Mouse (Mus musculus) heart, embryonic 16.5 days (tissue): ENCODE data around the gene Rcvrn. TPM values are rescaled to one million over a fixed set of nuclear protein-coding genes. Genes with fewer than 3 reads are reported as not detected.

Source experiments
- ATAC-seq: fragments of 200-750 bp; cut with Nextera tagmentation; replicated peaks from 2 replicates; pipeline ENCODE4 v1.8.0; 2017; ENCODE audit warnings: moderate number of reproducible peaks; ENCODE audit not compliant: insufficient read depth, low FRiP score; ENCODE audit errors: extremely low read depth
- H3K27ac ChIP-seq: fragments of 300-500 bp; sonication (generic); 2 replicates; pipeline ENCODE4 v1.5.1; 2014; ENCODE audit warnings: mild to moderate bottlenecking, low read length, control low read depth, moderate library complexity
- H3K27me3 ChIP-seq: fragments of 300-500 bp; sonication (generic); 2 replicates; pipeline ENCODE4 v1.6.1; 2014; ENCODE audit warnings: low read length, mixed read lengths; ENCODE audit not compliant: control insufficient read depth, insufficient read depth
- H3K36me3 ChIP-seq: fragments of 300-500 bp; sonication (generic); 2 replicates; pipeline ENCODE4 v1.6.1; 2014; ENCODE audit not compliant: control insufficient read depth, insufficient read depth
- H3K4me1 ChIP-seq: fragments of 300-500 bp; sonication (generic); 2 replicates; pipeline ENCODE4 v1.6.1; 2014; ENCODE audit warnings: low read length, mixed read lengths; ENCODE audit not compliant: control insufficient read depth, insufficient read depth
- H3K4me2 ChIP-seq: fragments of 300-500 bp; sonication (generic); 2 replicates; pipeline ENCODE4 v1.6.1; 2014; ENCODE audit warnings: low read depth, mild to moderate bottlenecking, control low read depth, low read length
- H3K4me3 ChIP-seq: fragments of 300-500 bp; sonication (generic); 2 replicates; pipeline ENCODE4 v1.5.1; 2014; ENCODE audit warnings: mild to moderate bottlenecking, control low read depth, low read length
- H3K9ac ChIP-seq: fragments of 300-500 bp; sonication (generic); 2 replicates; pipeline ENCODE4 v1.6.1; 2014; ENCODE audit warnings: low read length, control low read depth
- H3K9me3 ChIP-seq: fragments of 300-500 bp; sonication (generic); replicated peaks from 2 replicates; pipeline ENCODE4 v1.6.1; 2016; ENCODE audit warnings: low read length; ENCODE audit not compliant: control insufficient read depth
- WGBS: fragments of 180-500 bp; shearing (Covaris S2); extraction: QIAGEN DNeasy Blood & Tissue Kit; methylation state at CpG from one replicate; pipeline ENCODE4 v1.1.7; 2014; 5-methylcytosine and 5-hydroxymethylcytosine counted together
- polyA plus RNA-seq: library from polyadenylated mRNA; unstranded; fragments of >200 nt; fragmentation: Nextera tagmentation; extraction: Ambion mirVana; gene quantifications from 2 replicates; pipeline ENCODE4 v1.2.1, GENCODE M21; 2015

The Rcvrn gene
- polyA plus RNA-seq, 1 experiment from 2014 or later: not detected

- Histone ChIP-seq H3K27me3 (no peaks in the 10 kb centered on the region), H3K9me3 (no peaks in the 10 kb centered on the region), H3K4me1 (peaks cover 21% of the 10 kb centered on the region), H3K4me2 (no peak overlapping the region), H3K36me3 (no peaks in the 10 kb centered on the region), H3K9ac (no peak overlapping the region), H3K4me3 (no peak overlapping the region), H3K27ac (no peak overlapping the region)
- WGBS: 81% methylated on average over 5 of the region's 5 CpGs
- no peak for ATAC-seq
Observed at GRCm38 (mm10) chr11:67666129-67666528, 29.0 kb upstream of the Rcvrn start.

- peak; percentile 90 for ATAC-seq
- no peak overlapping the region for H3K4me3 ChIP-seq
- H3K9me3 ChIP-seq: no peaks in the 10 kb centered on the region
- 41% methylated on average over 13 of the region's 13 CpGs for WGBS
- no peaks in the 10 kb centered on the region for H3K36me3 ChIP-seq
- H3K27ac ChIP-seq: peak overlapping the region; percentile 88
- H3K4me1 ChIP-seq: peaks cover 33% of the 10 kb centered on the region
- H3K27me3 ChIP-seq: no peaks in the 10 kb centered on the region
- peak overlapping the region; percentile 5; the same call in 1 of the 2 replicates for H3K4me2 ChIP-seq
- peak overlapping the region; percentile 37; the same call in 1 of the 2 replicates for H3K9ac ChIP-seq
Observed at GRCm38 (mm10) chr11:67667531-67668332, 27.4 kb upstream of the Rcvrn start.

GRCm38 (mm10) chr11:67668460-67669007, 26.6 kb upstream of the Rcvrn start:
- H3K27ac ChIP-seq: peak overlapping the region; percentile 88
- no peak overlapping the region for H3K4me2 ChIP-seq
- no peak overlapping the region for H3K4me3 ChIP-seq
- peaks cover 36% of the 10 kb centered on the region for H3K4me1 ChIP-seq
- 87% methylated on average over 3 of the region's 3 CpGs for WGBS
- H3K36me3 ChIP-seq: no peaks in the 10 kb centered on the region
- peak overlapping the region; percentile 22; the same call in 1 of the 2 replicates for H3K9ac ChIP-seq
- ATAC-seq: no peak
- no peaks in the 10 kb centered on the region for H3K9me3 ChIP-seq
- no peaks in the 10 kb centered on the region for H3K27me3 ChIP-seq

GRCm38 (mm10) chr11:67670031-67670430, 25.1 kb upstream of the Rcvrn start:
- WGBS: 95% methylated on average over 6 of the region's 6 CpGs
- Histone ChIP-seq H3K4me1 (peaks cover 36% of the 10 kb centered on the region), H3K4me3 (no peak overlapping the region), H3K4me2 (no peak overlapping the region), H3K9me3 (no peaks in the 10 kb centered on the region), H3K36me3 (no peaks in the 10 kb centered on the region), H3K27ac (no peak overlapping the region), H3K9ac (no peak overlapping the region), H3K27me3 (no peaks in the 10 kb centered on the region)
- ATAC-seq: no peak

- H3K4me3 ChIP-seq: no peak overlapping the region
- no peaks in the 10 kb centered on the region for H3K9me3 ChIP-seq
- no peaks in the 10 kb centered on the region for H3K27me3 ChIP-seq
- 29% methylated on average over 5 of the region's 5 CpGs for WGBS
- peaks cover 35% of the 10 kb centered on the region for H3K4me1 ChIP-seq
- H3K9ac ChIP-seq: peak overlapping the region; percentile 45
- 0 out of 2 replicates have a peak overlapping the region, but pooled peaks have one; percentile 4 for H3K4me2 ChIP-seq
- peak; percentile 69 for ATAC-seq
- no peaks in the 10 kb centered on the region for H3K36me3 ChIP-seq
- H3K27ac ChIP-seq: peak overlapping the region; percentile 93
Observed at GRCm38 (mm10) chr11:67672140-67672539, 23.0 kb upstream of the Rcvrn start.

GRCm38 (mm10) chr11:67675562-67676540, 19.3 kb upstream of the Rcvrn start:
- Histone ChIP-seq H3K9me3 (no peaks in the 10 kb centered on the region), H3K4me1 (peaks cover 16% of the 10 kb centered on the region), H3K9ac (no peak overlapping the region), H3K4me2 (no peak overlapping the region), H3K4me3 (no peak overlapping the region), H3K27ac (no peak overlapping the region), H3K36me3 (no peaks in the 10 kb centered on the region), H3K27me3 (no peaks in the 10 kb centered on the region)
- no peak; the same call in 1 of the 2 replicates for ATAC-seq
- WGBS: 50% methylated on average over 12 of the region's 12 CpGs

- Histone ChIP-seq H3K9me3 (no peaks in the 10 kb centered on the region), H3K27me3 (no peaks in the 10 kb centered on the region), H3K4me1 (no peaks in the 10 kb centered on the region), H3K4me2 (no peak overlapping the region), H3K27ac (no peak overlapping the region), H3K36me3 (no peaks in the 10 kb centered on the region), H3K4me3 (no peak overlapping the region), H3K9ac (no peak overlapping the region)
- WGBS: 52% methylated on average over 5 of the region's 5 CpGs
- ATAC-seq: no peak
Observed at GRCm38 (mm10) chr11:67679300-67679699, 15.8 kb upstream of the Rcvrn start.

GRCm38 (mm10) chr11:67679930-67680329, 15.2 kb upstream of the Rcvrn start:
- WGBS: 89% methylated on average over 2 of the region's 2 CpGs

More at GRCm38 (mm10) chr11:67679930-67680329, 15.2 kb upstream of the Rcvrn start:
- Histone ChIP-seq H3K27me3 (no peaks in the 10 kb centered on the region), H3K4me1 (no peaks in the 10 kb centered on the region), H3K9me3 (no peaks in the 10 kb centered on the region), H3K27ac (no peak overlapping the region), H3K9ac (no peak overlapping the region), H3K36me3 (no peaks in the 10 kb centered on the region), H3K4me3 (no peak overlapping the region), H3K4me2 (no peak overlapping the region)
- ATAC-seq: no peak
